Mouse (Mus musculus) kidney, adult 2 months (tissue): ENCODE measurements around the gene Dhx8.

Experiments used
- CTCF ChIP-seq: fragments of 200-500 bp; conservative IDR thresholded peaks from 2 replicates; pipeline ENCODE4 v1.5.1; 2011; ENCODE audit warnings: low read depth, mild to moderate bottlenecking, control low read depth, low read length, moderate library complexity, mixed read lengths; ENCODE audit not compliant: insufficient read depth, insufficient read length
- POLR2A ChIP-seq: fragments of 200-500 bp; IDR thresholded peaks from one replicate; pipeline ENCODE4 v1.6.1; 2011; ENCODE audit warnings: low read depth, low read length, control low read depth

DNA sequence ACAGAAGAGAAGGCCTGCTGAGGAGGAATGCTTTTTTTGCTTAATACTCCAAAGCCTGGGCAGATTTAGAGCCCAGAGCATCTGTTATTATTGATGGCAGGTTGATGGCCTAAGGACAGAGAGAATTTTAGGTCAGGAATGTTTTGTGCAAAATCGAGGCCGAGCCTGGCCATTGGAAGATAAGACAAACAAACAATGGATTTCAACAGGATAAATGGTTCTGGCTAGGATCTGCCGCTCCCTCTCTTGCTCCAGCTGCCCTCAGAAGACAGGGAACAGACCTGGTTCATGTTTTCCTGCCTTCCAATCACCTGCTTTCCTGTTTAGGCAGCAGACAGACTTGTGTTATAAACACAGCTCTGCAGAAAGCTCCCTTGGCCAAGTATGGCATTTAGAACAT is 3.4 kb upstream of the Dhx8 start:
- no peak for TF ChIP-seq POLR2A
- TF ChIP-seq CTCF, result no peak
